Mouse (Mus musculus) limb, embryonic 10.5 days (tissue): Measurements from ENCODE around the gene Ldhal6b. TPM values are rescaled to one million over a fixed set of nuclear protein-coding genes. Genes with fewer than 3 reads are reported as not detected.

ENCODE experiments used
- DNase-seq: peaks from one replicate; pipeline ENCODE4 v3.0.0-alpha.2; 2017; ENCODE audit warnings: low spot score
- H3K27ac ChIP-seq: fragments of 300-500 bp; sonication (generic); 2 replicates; pipeline ENCODE4 v1.5.1; 2016; ENCODE audit warnings: mild to moderate bottlenecking
- H3K27me3 ChIP-seq: fragments of 300-500 bp; sonication (generic); 2 replicates; pipeline ENCODE4 v1.6.1; 2016; ENCODE audit warnings: low read depth, mild to moderate bottlenecking; ENCODE audit not compliant: poor library complexity, severe bottlenecking
- H3K36me3 ChIP-seq: fragments of 300-500 bp; sonication (generic); 2 replicates; pipeline ENCODE4 v1.6.1; 2016; ENCODE audit warnings: mild to moderate bottlenecking, moderate library complexity
- H3K4me1 ChIP-seq: fragments of 300-500 bp; sonication (generic); 2 replicates; pipeline ENCODE4 v1.6.1; 2016
- H3K4me3 ChIP-seq: fragments of 300-500 bp; sonication (generic); 2 replicates; pipeline ENCODE4 v1.5.1; 2016; ENCODE audit warnings: mild to moderate bottlenecking, moderate library complexity
- H3K9me3 ChIP-seq: fragments of 300-500 bp; sonication (generic); replicated peaks from 2 replicates; pipeline ENCODE4 v1.6.1; 2016; ENCODE audit warnings: mild to moderate bottlenecking
- WGBS: fragments of 180-500 bp; shearing (Covaris S2); methylation state at CpG from one replicate; pipeline ENCODE4 v1.1.7; 2016; 5-methylcytosine and 5-hydroxymethylcytosine counted together
- polyA plus RNA-seq: library from polyadenylated mRNA; unstranded; fragments of >200 nt; fragmentation: Nextera tagmentation; extraction: Ambion mirVana; gene quantifications from 2 replicates; pipeline ENCODE4 v1.2.1, GENCODE M21; 2016

Gene Ldhal6b
- polyA plus RNA-seq, 1 experiment from 2014 or later = not detected

DNA sequence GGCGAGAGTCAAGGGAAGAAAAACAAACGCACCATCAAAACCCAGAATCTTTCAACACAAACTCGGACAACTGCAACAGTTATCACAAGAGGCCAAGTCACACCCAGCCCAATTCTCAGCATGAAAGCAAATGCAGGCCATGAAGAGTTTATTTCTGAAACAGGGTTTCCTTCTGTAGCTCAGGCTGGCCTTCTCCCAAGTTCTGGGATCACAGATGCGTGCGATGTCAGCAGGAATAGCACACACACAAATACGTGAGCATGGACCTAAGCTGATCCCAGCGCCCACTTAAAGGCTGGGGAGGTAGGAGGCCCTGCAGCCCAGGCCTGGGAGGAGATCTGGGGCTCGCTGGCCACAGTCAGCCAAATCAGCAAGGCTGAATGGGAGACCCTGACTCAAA, 5.6 kb upstream of the Ldhal6b start:
- no peaks in the 10 kb centered on the region for H3K27me3 ChIP-seq
- no peak overlapping the region for H3K27ac ChIP-seq
- H3K9me3 ChIP-seq = no peaks in the 10 kb centered on the region
- H3K4me3 ChIP-seq = no peak overlapping the region
- H3K4me1 ChIP-seq = peaks cover 16% of the 10 kb centered on the region
- WGBS = 88% methylated on average over 8 of the region's 8 CpGs
- DNase-seq = no peak
- H3K36me3 ChIP-seq = peaks cover 49% of the 10 kb centered on the region

- H3K4me3 ChIP-seq = no peak overlapping the region
- peaks cover 16% of the 10 kb centered on the region for H3K4me1 ChIP-seq
- H3K27ac ChIP-seq = no peak overlapping the region
- no peaks in the 10 kb centered on the region for H3K9me3 ChIP-seq
- WGBS = 48% methylated on average over 4 of the region's 4 CpGs
- no peak for DNase-seq
- peaks cover 58% of the 10 kb centered on the region for H3K36me3 ChIP-seq
- no peaks in the 10 kb centered on the region for H3K27me3 ChIP-seq
Measured at GRCm38 (mm10) chr17:5421835-5422234, 3.3 kb upstream of the Ldhal6b start.

DNA sequence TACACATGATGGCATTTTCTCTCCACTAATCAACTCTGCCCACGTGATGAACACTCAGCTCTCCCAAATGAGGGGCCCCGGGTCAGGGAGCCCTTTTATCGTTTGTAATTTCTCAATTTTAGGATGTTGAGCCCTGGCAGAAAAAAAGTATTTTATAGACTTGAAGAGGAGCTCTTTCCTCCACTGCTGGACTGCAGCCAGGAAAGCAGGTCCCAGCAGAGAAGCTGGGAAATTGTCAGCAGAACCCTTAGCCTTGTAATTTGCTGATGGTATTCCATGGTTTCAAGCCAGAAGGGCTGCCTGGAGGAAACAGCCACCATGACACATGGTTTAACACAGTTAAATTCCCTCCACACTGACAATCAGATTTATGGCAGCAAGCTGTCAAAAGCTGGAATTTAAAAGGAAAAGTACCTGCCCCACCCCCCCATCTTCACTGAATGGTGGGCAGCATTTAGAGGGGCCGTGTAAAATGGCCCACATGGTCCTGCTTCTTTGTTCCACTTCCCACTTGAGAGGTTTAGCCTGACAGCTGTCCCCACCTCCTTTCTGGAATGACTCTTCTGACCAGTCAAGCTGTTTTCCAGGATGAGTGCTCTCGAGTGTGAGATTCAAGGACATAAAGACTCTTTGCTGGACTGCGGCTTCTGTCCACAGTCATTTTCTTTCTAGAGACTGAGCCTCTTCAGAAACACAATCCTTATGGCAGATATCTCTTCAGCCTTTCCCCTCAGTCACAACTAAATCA, 1.4 kb upstream of the Ldhal6b start:
- no peak for DNase-seq
- Histone ChIP-seq H3K36me3 (peaks cover 61% of the 10 kb centered on the region), H3K9me3 (no peaks in the 10 kb centered on the region), H3K27me3 (no peaks in the 10 kb centered on the region), H3K27ac (no peak overlapping the region), H3K4me3 (no peak overlapping the region), H3K4me1 (peaks cover 6% of the 10 kb centered on the region)
- 79% methylated on average over 6 of the region's 6 CpGs for WGBS

DNA sequence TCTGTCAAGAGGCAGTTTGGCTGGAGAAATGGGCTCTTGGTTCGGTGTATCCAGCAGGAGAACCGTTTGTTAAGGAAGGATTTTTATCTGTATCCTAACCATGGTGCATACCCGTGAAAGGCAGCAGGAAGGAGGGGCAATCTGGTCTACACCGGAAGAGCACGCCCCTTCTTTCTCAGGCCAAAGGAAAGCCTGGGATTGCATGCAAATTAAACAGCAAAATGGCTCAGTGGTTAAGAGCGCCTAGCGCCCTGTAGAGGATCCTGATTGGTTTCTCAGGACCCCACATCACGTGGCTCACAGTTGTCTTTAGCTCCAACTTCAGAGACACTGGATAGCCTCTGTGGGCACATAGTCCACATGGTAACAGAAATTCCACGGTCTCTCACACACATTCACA, 489 bp upstream of the Ldhal6b start:
- H3K4me3 ChIP-seq = no peak overlapping the region
- H3K27me3 ChIP-seq = no peaks in the 10 kb centered on the region
- H3K9me3 ChIP-seq = no peaks in the 10 kb centered on the region
- H3K27ac ChIP-seq = no peak overlapping the region
- WGBS = 88% methylated on average over 9 of the region's 9 CpGs
- DNase-seq = no peak
- H3K4me1 ChIP-seq = 0 out of 2 replicates have a peak, but pooled peaks cover 5% of the 10 kb centered on the region
- peaks cover 58% of the 10 kb centered on the region for H3K36me3 ChIP-seq

GRCm38 (mm10) chr17:5416518-5416917, 2.0 kb downstream of the Ldhal6b start:
- no peak overlapping the region for H3K4me3 ChIP-seq
- no peak overlapping the region for H3K27ac ChIP-seq
- no peaks in the 10 kb centered on the region for H3K9me3 ChIP-seq
- no peak for DNase-seq
- 87% methylated on average over 3 of the region's 3 CpGs for whole genome bisulfite sequencing
- no peaks in the 10 kb centered on the region for H3K27me3 ChIP-seq
- H3K4me1 ChIP-seq = no peaks in the 10 kb centered on the region
- H3K36me3 ChIP-seq = peaks cover 54% of the 10 kb centered on the region

GRCm38 (mm10) chr17:5414041-5414440, 4.5 kb downstream of the Ldhal6b start:
- Histone ChIP-seq H3K4me3 (no peak overlapping the region), H3K4me1 (no peaks in the 10 kb centered on the region), H3K9me3 (no peaks in the 10 kb centered on the region), H3K27me3 (no peaks in the 10 kb centered on the region), H3K27ac (no peak overlapping the region), H3K36me3 (peaks cover 49% of the 10 kb centered on the region)
- no peak for DNase-seq
- 95% methylated on average over 3 of the region's 3 CpGs for WGBS

GRCm38 (mm10) chr17:5413350-5413749, 5.2 kb downstream of the Ldhal6b start:
- H3K36me3 ChIP-seq = peaks cover 42% of the 10 kb centered on the region
- H3K27ac ChIP-seq = no peak overlapping the region
- H3K4me3 ChIP-seq = no peak overlapping the region
- DNase-seq = no peak
- no peaks in the 10 kb centered on the region for H3K4me1 ChIP-seq
- 87% methylated on average over 13 of the region's 13 CpGs for WGBS
- H3K27me3 ChIP-seq = no peaks in the 10 kb centered on the region
- no peaks in the 10 kb centered on the region for H3K9me3 ChIP-seq

DNA sequence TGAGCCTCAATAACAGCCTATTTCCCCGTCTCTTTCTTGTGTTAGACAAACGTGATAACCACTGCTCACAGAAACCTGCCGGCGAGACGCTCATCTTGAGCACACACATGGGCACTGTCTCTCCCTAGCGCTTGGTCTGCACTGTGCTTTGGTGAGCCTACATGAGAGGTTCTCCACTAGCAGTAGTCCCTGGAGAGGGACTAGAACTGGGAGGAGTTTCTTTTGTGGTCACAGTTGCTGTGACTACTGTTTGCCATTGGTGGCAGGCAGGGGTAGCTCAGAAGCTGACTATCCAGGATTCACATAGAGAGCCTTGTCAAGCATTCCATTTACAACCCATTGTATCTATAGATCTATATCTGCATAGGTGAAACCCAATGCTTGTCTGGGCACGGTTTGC, 5.8 kb downstream of the Ldhal6b start:
- H3K4me1 ChIP-seq = no peaks in the 10 kb centered on the region
- no peak overlapping the region for H3K4me3 ChIP-seq
- WGBS = 90% methylated on average over 7 of the region's 7 CpGs
- DNase-seq = no peak
- H3K9me3 ChIP-seq = no peaks in the 10 kb centered on the region
- H3K27me3 ChIP-seq = no peaks in the 10 kb centered on the region
- H3K27ac ChIP-seq = no peak overlapping the region
- peaks cover 36% of the 10 kb centered on the region for H3K36me3 ChIP-seq

DNA sequence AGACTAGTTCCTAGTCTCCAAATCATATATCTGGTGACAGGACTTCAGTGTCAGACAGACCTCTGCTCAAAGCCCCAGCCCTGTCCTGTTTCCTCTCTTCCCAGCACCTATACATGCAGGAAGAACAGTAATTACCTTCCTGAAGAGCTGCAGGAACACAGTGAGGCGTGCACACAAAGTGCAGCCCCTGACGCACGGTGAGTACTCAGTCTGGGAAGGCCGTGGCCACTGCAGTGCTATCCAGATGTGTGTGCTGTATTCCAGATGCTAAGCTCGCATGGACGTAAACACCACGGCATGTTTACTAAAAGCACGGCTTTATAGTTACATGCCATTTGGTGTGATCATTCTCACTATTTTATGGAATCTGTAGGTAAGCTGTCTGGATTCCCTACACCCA, 6.3 kb downstream of the Ldhal6b start:
- WGBS = 97% methylated on average over 8 of the region's 8 CpGs
- Histone ChIP-seq H3K27ac (no peak overlapping the region), H3K9me3 (no peaks in the 10 kb centered on the region), H3K27me3 (no peaks in the 10 kb centered on the region; the same call in 1 of the 2 replicates), H3K36me3 (peaks cover 31% of the 10 kb centered on the region), H3K4me1 (no peaks in the 10 kb centered on the region), H3K4me3 (no peak overlapping the region)
- no peak for DNase-seq

GRCm38 (mm10) chr17:5411205-5411604, 7.4 kb downstream of the Ldhal6b start:
- 0 out of 2 replicates have a peak, but pooled peaks cover 4% of the 10 kb centered on the region for H3K4me1 ChIP-seq

GRCm38 (mm10) chr17:5410336-5410735, 8.2 kb downstream of the Ldhal6b start:
- H3K27me3 ChIP-seq = peaks cover 9% of the 10 kb centered on the region
- H3K36me3 ChIP-seq = peaks cover 26% of the 10 kb centered on the region
- H3K4me1 ChIP-seq = peaks cover 6% of the 10 kb centered on the region
- no peak for DNase-seq
- H3K4me3 ChIP-seq = no peak overlapping the region
- no peaks in the 10 kb centered on the region for H3K9me3 ChIP-seq
- H3K27ac ChIP-seq = no peak overlapping the region
- WGBS = 91% methylated on average over 4 of the region's 4 CpGs

More at GRCm38 (mm10) chr17:5411205-5411604, 7.4 kb downstream of the Ldhal6b start:
- Histone ChIP-seq H3K36me3 (peaks cover 26% of the 10 kb centered on the region), H3K27ac (no peak overlapping the region), H3K9me3 (no peaks in the 10 kb centered on the region), H3K4me3 (no peak overlapping the region), H3K27me3 (peaks cover 6% of the 10 kb centered on the region)
- no peak for DNase-seq
- WGBS = 94% methylated on average over 17 of the region's 17 CpGs

DNA sequence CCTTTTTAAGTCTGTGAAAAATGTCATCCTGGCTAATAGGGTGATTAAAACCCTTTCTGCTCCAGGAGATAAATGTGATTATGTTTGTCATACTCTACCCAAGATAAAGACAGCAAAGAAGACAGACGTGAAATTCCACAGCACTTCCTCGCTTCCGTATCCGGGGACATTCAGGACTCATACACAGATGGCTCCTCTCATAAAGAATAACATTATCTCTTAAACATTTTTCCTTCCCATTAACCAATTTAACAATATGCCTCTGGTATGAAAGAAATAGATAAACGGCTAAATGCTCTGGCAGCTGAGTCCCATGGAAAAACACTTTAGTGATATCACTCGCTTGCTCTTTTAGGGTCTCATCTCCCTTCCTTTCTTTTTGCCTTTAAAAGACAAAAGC, 11.5 kb downstream of the Ldhal6b start:
- WGBS = 90% methylated on average over 6 of the region's 6 CpGs
- Histone ChIP-seq H3K36me3 (peaks cover 19% of the 10 kb centered on the region), H3K4me3 (no peak overlapping the region), H3K4me1 (peaks cover 27% of the 10 kb centered on the region), H3K27me3 (peaks cover 33% of the 10 kb centered on the region), H3K9me3 (no peaks in the 10 kb centered on the region), H3K27ac (no peak overlapping the region)
- no peak for DNase-seq

DNA sequence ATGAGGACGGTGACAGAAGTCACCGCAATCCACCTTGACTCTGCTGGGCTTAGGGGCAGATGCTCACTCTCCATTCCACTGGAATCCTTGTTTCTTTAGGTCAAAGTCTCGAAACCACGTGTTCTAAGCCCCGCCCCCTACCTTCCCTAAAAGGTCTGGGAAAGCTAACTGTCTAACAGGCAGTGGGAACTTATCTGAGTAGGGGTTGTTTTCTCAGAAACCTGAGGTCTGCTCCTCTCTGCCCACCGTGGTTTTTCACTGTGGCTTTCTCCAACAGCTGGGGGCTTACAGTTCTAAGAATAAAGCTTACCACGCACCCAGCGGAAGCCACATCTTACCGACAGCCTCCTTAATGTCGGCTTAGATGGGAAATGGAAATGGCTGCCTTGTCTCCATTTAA, 12.0 kb downstream of the Ldhal6b start:
- 45% methylated on average over 10 of the region's 10 CpGs for WGBS
- Histone ChIP-seq H3K36me3 (peaks cover 16% of the 10 kb centered on the region), H3K4me1 (peaks cover 31% of the 10 kb centered on the region), H3K27me3 (peaks cover 33% of the 10 kb centered on the region), H3K4me3 (no peak overlapping the region), H3K27ac (no peak overlapping the region), H3K9me3 (no peaks in the 10 kb centered on the region)
- DNase-seq = no peak

- WGBS = 82% methylated on average over 6 of the region's 6 CpGs
- peaks cover 33% of the 10 kb centered on the region for H3K27me3 ChIP-seq
- H3K4me1 ChIP-seq = peaks cover 31% of the 10 kb centered on the region
- H3K9me3 ChIP-seq = no peaks in the 10 kb centered on the region
- no peak overlapping the region for H3K27ac ChIP-seq
- DNase-seq = no peak
- no peaks in the 10 kb centered on the region for H3K36me3 ChIP-seq
- no peak overlapping the region for H3K4me3 ChIP-seq
Measured at GRCm38 (mm10) chr17:5403885-5404284, 14.7 kb downstream of the Ldhal6b start.
